Mouse (Mus musculus): ENCODE measurements around the gene Creb3. TPM values are rescaled to one million over a fixed set of nuclear protein-coding genes. Genes with fewer than 3 reads are reported as not detected.

The Creb3 gene
- total RNA-seq, 2 experiments from 2014 or later, result 74.4 to 84.8 TPM

GRCm38 (mm10) chr4:43612534-43612933 lies 50.4 kb downstream of the Creb3 start:
- DNase-seq (ENCODE audit: low spot score in 2 of 2), result no peak
- intact Hi-C loops (cut with DNase I), result no loop called here

GRCm38 (mm10) chr4:43613060-43613730 lies 51.1 kb downstream of the Creb3 start:
- intact Hi-C loops (cut with DNase I), result no loop called here
- DNase-seq (ENCODE audit: low spot score in 2 of 2), result no peak

Other genes with a start within 250 kb of the Creb3 start
- 100 to 1,000 TPM; 135 TPM for gene Rusc2, start 180.4 kb upstream of the Creb3 start, total RNA-seq (2021)
- gene Fam166b, start 133.2 kb upstream of the Creb3 start, total RNA-seq (2021), result 1 to 10 TPM in 1 of 2 experiments, under 1 TPM in 1; 0.69 to 1.4 TPM
- 10 to 100 TPM; 87.8 to 92.9 TPM for gene Tesk1, start 120.4 kb upstream of the Creb3 start, total RNA-seq (2021)
- 1 to 10 TPM in 1 of 2 experiments, under 1 TPM in 1; 0.59 to 1.2 TPM for gene Cd72, start 107.7 kb upstream of the Creb3 start, total RNA-seq (2021)
- gene Sit1, start 78.6 kb upstream of the Creb3 start, total RNA-seq (2021), result not detected
- 10 to 100 TPM; 25.5 to 25.9 TPM for gene Ccdc107, start 69.4 kb upstream of the Creb3 start, total RNA-seq (2021)
- under 1 TPM; 0.70 to 0.79 TPM for gene Arhgef39, start 62.6 kb upstream of the Creb3 start, total RNA-seq (2021)
- 1 to 10 TPM in 1 of 2 experiments, under 1 TPM in 1; 0.54 to 1.1 TPM for gene Car9, start 55.4 kb upstream of the Creb3 start, total RNA-seq (2021)
- 10 to 100 TPM in 1 of 2 experiments, 1 to 10 TPM in 1; 8.7 to 10.0 TPM for gene Tpm2, start 38.6 kb upstream of the Creb3 start, total RNA-seq (2021)
- 10 to 100 TPM; 43.0 to 45.4 TPM for gene Tln1, start 359 bp downstream of the Creb3 start, total RNA-seq (2021)
- gene Rgp1, start 16.4 kb downstream of the Creb3 start, total RNA-seq (2021), result 10 to 100 TPM; 42.3 to 55.8 TPM
- 10 to 100 TPM; 64.9 to 71.9 TPM for gene Gba2, start 16.5 kb downstream of the Creb3 start, total RNA-seq (2021)
- gene Msmp, start 22.2 kb downstream of the Creb3 start, total RNA-seq (2021), result not detected
- 10 to 100 TPM; 46.4 to 62.2 TPM for gene Npr2, start 69.6 kb downstream of the Creb3 start, total RNA-seq (2021)
- 1 to 10 TPM in 1 of 2 experiments, under 1 TPM in 1; 0.91 to 1.1 TPM for gene Spag8, start 91.3 kb downstream of the Creb3 start, total RNA-seq (2021)
- gene Hint2, start 94.1 kb downstream of the Creb3 start, total RNA-seq (2021), result 10 to 100 TPM; 31.4 to 39.5 TPM
- gene Tmem8b, start 106.6 kb downstream of the Creb3 start, total RNA-seq (2021), result 10 to 100 TPM; 65.1 to 67.9 TPM
- 1 to 10 TPM; 2.1 to 2.3 TPM for gene Fam221b, start 106.8 kb downstream of the Creb3 start, total RNA-seq (2021)
- not detected for gene Olfr70, start 138.5 kb downstream of the Creb3 start, total RNA-seq (2021)
- gene Olfr71, start 147.9 kb downstream of the Creb3 start, total RNA-seq (2021), result not detected
- 1 to 10 TPM; 1.2 to 1.7 TPM for gene Hrct1, start 164.9 kb downstream of the Creb3 start, total RNA-seq (2021)
- 1 to 10 TPM in 1 of 2 experiments, under 1 TPM in 1; 0.62 to 1.1 TPM for gene Spaar, start 167.7 kb downstream of the Creb3 start, total RNA-seq (2021)
- gene Olfr159, start 208.7 kb downstream of the Creb3 start, total RNA-seq (2021), result not detected